Mouse (Mus musculus): ENCODE results near the gene Bnc2. TPM values are rescaled to one million over a fixed set of nuclear protein-coding genes. Genes with fewer than 3 reads are reported as not detected.

Gene Bnc2
- polyA plus RNA-seq, 1 experiment from 2014 or later: 2.3 TPM

DNA sequence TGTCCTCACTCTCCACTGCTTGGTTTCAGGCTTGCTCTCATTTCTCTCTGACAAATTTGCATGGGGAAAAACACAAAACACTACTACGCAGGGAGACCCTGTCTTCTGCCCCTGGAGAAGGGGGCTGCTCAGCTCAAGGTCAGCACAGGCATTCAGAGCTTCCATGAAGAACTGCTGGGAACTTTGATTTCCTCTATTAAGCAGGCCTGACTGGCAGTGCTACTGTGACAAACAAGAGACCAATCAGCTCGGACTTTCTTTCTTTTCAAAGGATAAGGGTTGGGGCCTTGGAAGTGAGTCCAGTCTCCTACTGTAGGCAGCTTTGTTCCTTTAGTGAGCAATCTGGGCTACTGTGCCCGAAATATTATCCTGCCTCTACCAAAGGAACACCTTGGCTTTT is 400.9 kb downstream of the Bnc2 start:
- peak; percentile 55 for ATAC-seq (replicated peaks)
- Histone ChIP-seq H3K27me3 (peaks cover 7% of the 10 kb centered on the region; the same call in 1 of the 2 replicates), H3K27ac (replicated peaks) (no peak overlapping the region), H3K4me2 (replicated peaks) (no peak overlapping the region), H3K9ac (replicated peaks) (no peak overlapping the region), H3K36me3 (no peaks in the 10 kb centered on the region), H3K4me1 (peaks cover 6% of the 10 kb centered on the region; the same call in 1 of the 2 replicates), H3K4me3 (no peak overlapping the region), H3K9me3 (no peaks in the 10 kb centered on the region)
- 12% methylated on average over 3 of the region's 3 CpGs for WGBS

DNA sequence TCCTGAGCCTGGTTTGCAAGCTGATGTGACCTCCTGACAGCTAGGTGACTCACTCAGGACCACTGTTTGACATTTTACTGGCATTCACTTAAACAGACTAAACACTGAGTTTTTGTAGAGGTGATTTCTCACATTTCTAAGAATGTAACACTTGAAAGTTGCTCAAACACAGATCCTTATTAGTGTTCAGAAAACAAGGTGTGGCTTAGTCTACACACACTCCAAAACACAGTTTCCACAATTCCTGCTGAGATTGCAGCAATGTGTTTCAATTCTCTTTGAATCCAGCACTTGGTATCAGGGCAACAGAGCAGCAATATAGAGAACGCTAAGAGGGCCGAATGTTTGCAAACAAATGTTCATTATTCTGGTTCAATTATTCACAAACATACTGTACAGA is 402.2 kb downstream of the Bnc2 start:
- 53% methylated on average over 2 of the region's 2 CpGs for WGBS
- Histone ChIP-seq H3K9me3 (no peaks in the 10 kb centered on the region), H3K27ac (replicated peaks) (no peak overlapping the region), H3K9ac (replicated peaks) (no peak overlapping the region), H3K27me3 (peaks cover 7% of the 10 kb centered on the region; the same call in 1 of the 2 replicates), H3K36me3 (no peaks in the 10 kb centered on the region), H3K4me1 (peaks cover 6% of the 10 kb centered on the region; the same call in 1 of the 2 replicates), H3K4me3 (no peak overlapping the region), H3K4me2 (replicated peaks) (no peak overlapping the region)
- no peak for ATAC-seq (replicated peaks)

DNA sequence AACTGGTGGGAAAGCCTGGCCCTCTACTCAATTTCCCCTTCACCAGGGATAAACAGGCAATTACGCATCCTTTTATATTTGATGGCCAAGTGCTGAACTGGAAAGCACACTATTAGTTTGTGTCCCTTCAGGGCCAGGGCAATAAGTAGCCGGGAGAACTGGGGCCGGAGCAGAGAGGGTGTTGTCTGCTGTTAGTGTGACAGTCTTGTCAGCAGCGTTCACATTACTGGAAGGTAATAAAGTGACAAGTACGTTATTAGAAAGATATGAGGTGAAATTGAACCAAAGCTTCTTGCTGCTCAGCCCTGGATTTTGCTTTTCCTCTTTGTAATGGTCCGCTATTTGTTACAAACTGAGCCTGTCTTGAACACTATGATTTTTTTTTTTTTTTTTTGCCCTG is 405.2 kb downstream of the Bnc2 start:
- no peak for ATAC-seq (replicated peaks)
- 82% methylated on average over 6 of the region's 6 CpGs for WGBS

DNA sequence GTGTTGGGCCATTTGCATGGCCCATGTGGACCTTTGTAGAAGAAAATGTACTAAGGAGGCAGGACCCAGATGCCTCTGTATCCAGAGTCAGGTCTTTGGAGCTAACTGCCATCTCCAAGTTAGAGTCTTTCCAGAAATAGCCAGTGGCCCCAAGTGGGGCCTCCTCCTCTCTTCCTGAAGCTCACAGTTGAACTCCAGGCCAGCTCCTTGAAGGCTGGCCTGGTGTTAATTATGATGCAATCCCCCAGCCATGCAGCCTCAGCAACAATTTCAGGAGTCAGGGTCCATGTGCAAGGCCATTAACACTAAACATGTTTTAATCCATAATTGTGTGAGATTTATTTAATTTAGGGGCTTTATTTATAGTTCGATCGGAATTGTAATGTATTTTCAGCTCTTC is 427.7 kb downstream of the Bnc2 start:
- no peak overlapping the region for H3K27ac ChIP-seq (replicated peaks)
- no peak for ATAC-seq (replicated peaks)
- H3K4me3 ChIP-seq: no peak overlapping the region
- H3K36me3 ChIP-seq: no peaks in the 10 kb centered on the region
- H3K27me3 ChIP-seq: no peaks in the 10 kb centered on the region
- H3K4me2 ChIP-seq (replicated peaks): no peak overlapping the region
- H3K9me3 ChIP-seq: no peaks in the 10 kb centered on the region
- H3K4me1 ChIP-seq: no peaks in the 10 kb centered on the region
- no peak overlapping the region for H3K9ac ChIP-seq (replicated peaks)
- 93% methylated on average over 2 of the region's 2 CpGs for WGBS

More for the DNA sequence above, 405.2 kb downstream of the Bnc2 start:
- no peak overlapping the region for H3K9ac ChIP-seq (replicated peaks)
- peaks cover 8% of the 10 kb centered on the region for H3K4me1 ChIP-seq
- no peak overlapping the region for H3K4me3 ChIP-seq
- no peak overlapping the region for H3K4me2 ChIP-seq (replicated peaks)
- no peaks in the 10 kb centered on the region; the same call in 1 of the 2 replicates for H3K27me3 ChIP-seq
- no peaks in the 10 kb centered on the region for H3K36me3 ChIP-seq
- no peaks in the 10 kb centered on the region for H3K9me3 ChIP-seq
- H3K27ac ChIP-seq (replicated peaks): no peak overlapping the region

DNA sequence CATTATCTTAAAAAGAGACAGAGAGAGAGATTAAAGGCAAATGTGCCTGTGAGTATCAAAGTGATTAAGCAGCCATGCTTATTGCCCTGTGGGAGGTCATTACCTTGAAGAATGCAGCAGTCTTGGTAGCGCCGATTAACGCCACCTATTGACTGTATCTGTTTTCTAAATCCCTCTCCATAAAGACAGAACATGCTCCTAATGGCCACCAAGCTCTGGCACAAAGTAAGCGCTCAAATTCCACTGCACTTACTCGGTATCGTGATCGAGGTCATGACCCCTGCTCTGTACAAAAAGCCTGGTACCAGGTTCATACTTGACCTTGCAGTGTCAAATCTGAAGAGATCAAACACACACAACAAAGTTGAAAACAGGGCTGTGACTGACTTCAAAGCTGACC is 442.7 kb downstream of the Bnc2 start:
- WGBS: 26% methylated on average over 7 of the region's 7 CpGs
- Histone ChIP-seq H3K9me3 (no peaks in the 10 kb centered on the region), H3K4me3 (no peak overlapping the region), H3K9ac (replicated peaks) (no peak overlapping the region), H3K4me2 (replicated peaks) (no peak overlapping the region), H3K27ac (replicated peaks) (no peak overlapping the region), H3K36me3 (no peaks in the 10 kb centered on the region), H3K27me3 (no peaks in the 10 kb centered on the region), H3K4me1 (no peaks in the 10 kb centered on the region)
- ATAC-seq (replicated peaks): no peak

DNA sequence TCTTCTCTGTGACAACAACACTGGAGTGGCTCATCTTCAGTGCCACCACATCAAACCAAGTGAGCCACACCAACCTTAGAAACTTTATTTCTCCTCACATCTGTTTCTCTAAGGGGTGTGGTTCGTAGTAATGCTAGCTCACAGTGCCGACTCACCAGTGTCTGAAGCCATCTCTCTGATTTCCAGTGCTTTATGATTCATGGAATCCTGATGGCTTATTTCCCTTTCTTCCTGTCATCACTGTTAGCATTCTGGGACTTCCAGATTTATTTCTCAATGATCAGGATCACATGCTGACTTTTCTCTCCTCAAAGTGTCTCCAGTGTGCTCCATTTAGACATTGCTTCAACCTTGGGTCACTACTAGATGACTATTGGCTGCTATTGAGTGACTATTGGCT is 443.8 kb downstream of the Bnc2 start:
- no peaks in the 10 kb centered on the region for H3K27me3 ChIP-seq
- no peaks in the 10 kb centered on the region for H3K4me1 ChIP-seq
- H3K27ac ChIP-seq (replicated peaks): no peak overlapping the region
- H3K4me2 ChIP-seq (replicated peaks): no peak overlapping the region
- H3K4me3 ChIP-seq: no peak overlapping the region
- no peak overlapping the region for H3K9ac ChIP-seq (replicated peaks)
- no peaks in the 10 kb centered on the region for H3K36me3 ChIP-seq
- WGBS: 95% methylated on average over 2 of the region's 2 CpGs
- H3K9me3 ChIP-seq: no peaks in the 10 kb centered on the region
- ATAC-seq (replicated peaks): no peak

DNA sequence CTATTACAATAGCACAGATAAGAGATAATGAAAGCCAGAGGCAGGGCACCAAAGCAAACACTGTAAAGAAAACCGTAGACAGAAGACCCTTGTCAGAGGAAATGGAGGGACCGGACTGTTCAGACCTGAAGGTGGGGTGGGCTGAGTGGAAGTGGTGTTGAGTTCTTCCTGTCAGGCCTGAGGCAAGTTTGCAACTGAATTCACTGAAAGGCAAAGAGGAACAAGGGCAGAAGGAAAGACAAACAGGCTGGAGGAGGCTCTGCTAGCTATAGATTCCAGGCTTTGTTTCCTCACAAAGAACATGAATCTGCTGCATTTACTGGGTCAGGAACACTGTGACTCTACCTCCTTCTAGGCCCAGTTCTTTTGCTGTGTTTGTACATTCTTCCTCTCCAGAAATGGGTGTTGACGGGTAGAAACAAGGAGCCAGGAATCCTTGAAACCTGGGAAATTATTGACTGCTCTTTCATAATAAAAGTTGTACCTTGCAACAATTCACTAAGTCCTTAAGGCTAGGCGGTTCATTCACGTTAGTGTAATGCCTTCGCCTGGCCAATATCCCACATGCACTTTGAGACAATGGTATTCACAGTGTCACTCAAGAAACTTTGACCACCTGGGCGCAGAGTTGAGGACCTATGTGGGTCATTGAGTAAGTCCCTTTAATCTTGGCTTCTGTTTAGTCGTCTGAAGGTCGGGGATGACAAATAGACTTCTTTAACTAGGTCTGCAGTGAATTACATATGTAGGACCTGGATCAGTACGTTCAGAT is 445.7 kb downstream of the Bnc2 start:
- no peak for ATAC-seq (replicated peaks)
- Histone ChIP-seq H3K4me2 (replicated peaks) (no peak overlapping the region), H3K36me3 (no peaks in the 10 kb centered on the region)

DNA sequence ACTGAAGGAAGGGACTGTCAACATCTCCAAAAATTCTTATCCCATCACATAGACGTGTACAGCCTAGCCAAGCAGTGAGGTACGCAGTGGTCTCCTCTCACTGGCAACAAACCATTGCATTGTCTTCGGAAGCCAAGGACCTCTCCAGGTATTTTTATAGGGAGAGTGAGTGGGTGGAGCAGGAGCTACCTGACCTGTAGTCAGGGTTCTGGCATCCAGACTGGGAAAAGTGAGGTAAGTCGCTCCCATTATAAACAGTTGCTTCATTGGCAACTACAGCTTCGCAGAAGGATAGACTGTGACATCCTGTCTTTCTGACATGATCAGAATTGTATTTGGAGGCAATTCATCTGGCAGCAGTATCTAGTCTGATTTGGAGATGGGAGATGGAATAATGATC is 446.5 kb downstream of the Bnc2 start:
- Histone ChIP-seq H3K27ac (replicated peaks) (no peak overlapping the region), H3K4me3 (no peak overlapping the region), H3K4me2 (replicated peaks) (no peak overlapping the region), H3K27me3 (no peaks in the 10 kb centered on the region), H3K9me3 (no peaks in the 10 kb centered on the region), H3K4me1 (no peaks in the 10 kb centered on the region), H3K9ac (replicated peaks) (no peak overlapping the region), H3K36me3 (no peaks in the 10 kb centered on the region)
- 92% methylated on average over 5 of the region's 5 CpGs for WGBS
- no peak for ATAC-seq (replicated peaks)

More for the DNA sequence above, 445.7 kb downstream of the Bnc2 start:
- WGBS: 84% methylated on average over 10 of the region's 10 CpGs
- H3K27ac ChIP-seq (replicated peaks): no peak overlapping the region
- H3K9ac ChIP-seq (replicated peaks): no peak overlapping the region
- H3K4me3 ChIP-seq: no peak overlapping the region
- no peaks in the 10 kb centered on the region for H3K4me1 ChIP-seq
- H3K27me3 ChIP-seq: no peaks in the 10 kb centered on the region
- no peaks in the 10 kb centered on the region for H3K9me3 ChIP-seq

Other genes starting within 250 kb of the Bnc2 start
- 6.7 and 6.8 TPM in 2 replicates for gene Cntln, start 209.0 kb upstream of the Bnc2 start, polyA plus RNA-seq (2015; fragmentation: Nextera tagmentation; extraction: Ambion mirVana)

All from forebrain, embryonic 15.5 days (tissue).